Mouse (Mus musculus) liver, embryonic 14.5 days (tissue): Measurements from ENCODE around the gene Ppfia2.

Source experiments
- CTCF ChIP-seq: IDR thresholded peaks from 2 replicates; pipeline ENCODE4 v1.5.1; 2016; ENCODE audit warnings: antibody characterized with exemption, low read depth, control low read depth
- EP300 ChIP-seq: IDR thresholded peaks from 2 replicates; pipeline ENCODE4 v1.6.1; 2016; ENCODE audit warnings: antibody characterized with exemption, low read depth

GRCm38 (mm10) chr10:106924798-106925197, 454.7 kb downstream of the Ppfia2 start:
- TF ChIP-seq CTCF (no peak), EP300 (no peak)
